Mouse (Mus musculus): Measurements from ENCODE around the gene 1700030J22Rik.

GRCm38 (mm10) chr8:117015670-117016069, 36.9 kb upstream of the 1700030J22Rik start:
- TF ChIP-seq CTCF (IDR thresholded peaks at IDR 0.05; ENCODE audit: low read depth, low read length) (no peak), EP300 (IDR thresholded peaks at IDR 0.05; ENCODE audit: insufficient read depth, low read depth, low read length) (no peak), POLR2A (IDR thresholded peaks at IDR 0.05; ENCODE audit: insufficient read depth, low read length) (no peak)

All from ES-Bruce4 (cell line).